Mouse (Mus musculus) gonadal fat pad, adult 2 months (tissue): ENCODE measurements around the gene Thnsl2. TPM values are rescaled to one million over a fixed set of nuclear protein-coding genes. Genes with fewer than 3 reads are reported as not detected.

Experiments
- DNase-seq: peaks from one replicate; pipeline ENCODE4 v3.0.0-alpha.2; 2012; ENCODE audit warnings: low read depth
- polyA plus RNA-seq: library from polyadenylated mRNA; depleted of rRNA; stranded (reverse); fragments of >200 nt; gene quantifications from 2 replicates; pipeline ENCODE4 v1.2.3, GENCODE M21; 2012; rRNA removed

Thnsl2 gene
- polyA plus RNA-seq, 1 experiment: 20.4 TPM

DNA sequence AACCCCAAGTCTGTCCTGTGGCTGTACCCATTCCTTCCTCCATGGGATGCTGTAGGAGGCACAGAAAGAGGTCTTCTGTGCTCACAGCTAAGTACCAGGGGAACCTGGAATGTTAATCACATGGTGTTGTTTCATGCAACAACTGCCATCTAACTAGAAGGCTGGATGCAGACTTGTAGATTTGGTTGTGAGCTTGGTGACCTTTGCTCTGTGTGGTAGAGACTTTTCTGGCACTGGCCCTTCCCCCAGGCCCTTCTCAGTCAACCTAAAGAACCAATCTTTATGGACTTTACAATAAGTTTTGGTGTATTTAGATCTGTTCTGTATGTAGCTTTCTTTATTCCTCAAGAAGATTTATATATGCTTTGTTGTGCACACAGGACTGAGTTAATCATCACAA is 13.2 kb downstream of the Thnsl2 start:
- no peak for DNase-seq

DNA sequence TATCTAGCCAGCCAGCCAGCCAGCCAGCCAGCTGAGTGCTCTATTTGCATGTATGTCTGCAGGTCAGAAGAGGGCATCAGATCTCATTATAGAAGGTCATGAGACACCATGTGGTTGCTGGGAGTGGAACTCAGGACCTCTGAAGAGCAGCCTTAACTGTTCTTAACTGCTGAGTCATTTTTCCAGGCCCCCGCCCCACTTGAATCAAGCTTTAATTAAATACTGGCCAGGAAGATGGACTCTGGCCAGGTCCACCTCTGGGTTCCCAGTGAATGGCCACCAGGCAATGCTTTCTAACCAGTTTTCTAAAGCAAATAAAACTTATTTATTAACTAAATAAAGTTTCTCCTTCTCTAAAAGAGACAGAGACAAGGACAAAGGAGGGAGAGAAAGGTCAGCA is 14.0 kb downstream of the Thnsl2 start:
- DNase-seq: no peak

DNA sequence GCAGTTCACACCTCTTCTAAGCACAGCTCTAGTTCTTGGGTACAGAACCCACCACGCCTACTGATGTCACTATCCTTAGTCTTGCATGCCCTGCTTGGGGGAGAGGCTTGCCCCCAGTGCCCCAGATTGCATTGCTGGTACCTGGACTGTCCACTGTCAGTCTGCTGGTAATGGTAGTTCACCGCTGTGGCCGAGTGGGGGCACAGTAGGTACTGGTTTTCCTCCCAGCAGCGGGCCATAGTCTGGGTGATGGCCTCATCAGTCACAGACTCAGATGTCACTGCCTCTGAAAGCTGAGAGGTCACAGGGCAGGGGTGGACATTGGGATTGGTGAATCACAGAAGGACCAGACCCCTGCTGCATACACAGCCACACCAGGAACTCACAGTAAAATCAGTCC is 15.2 kb downstream of the Thnsl2 start:
- DNase-seq: no peak

DNA sequence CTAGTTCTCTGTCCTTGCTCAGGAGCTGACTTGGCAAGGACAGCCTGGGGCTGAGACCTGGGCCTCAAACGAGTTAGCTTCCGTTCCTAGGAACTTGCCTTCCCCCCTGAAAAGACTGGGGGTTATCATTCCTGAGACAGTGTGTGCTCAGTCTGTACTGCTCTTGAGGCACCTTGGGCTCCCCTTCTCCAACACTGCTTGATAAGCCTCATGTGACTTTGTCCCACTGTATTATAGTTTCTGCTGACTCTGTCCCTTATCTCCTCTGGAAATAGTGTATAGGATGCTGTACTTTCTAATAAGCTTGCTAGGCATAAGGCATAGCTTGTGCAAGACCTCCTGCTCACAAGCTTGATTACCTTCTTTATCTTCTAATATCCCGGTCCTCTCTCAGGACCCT is 17.9 kb downstream of the Thnsl2 start:
- no peak for DNase-seq

DNA sequence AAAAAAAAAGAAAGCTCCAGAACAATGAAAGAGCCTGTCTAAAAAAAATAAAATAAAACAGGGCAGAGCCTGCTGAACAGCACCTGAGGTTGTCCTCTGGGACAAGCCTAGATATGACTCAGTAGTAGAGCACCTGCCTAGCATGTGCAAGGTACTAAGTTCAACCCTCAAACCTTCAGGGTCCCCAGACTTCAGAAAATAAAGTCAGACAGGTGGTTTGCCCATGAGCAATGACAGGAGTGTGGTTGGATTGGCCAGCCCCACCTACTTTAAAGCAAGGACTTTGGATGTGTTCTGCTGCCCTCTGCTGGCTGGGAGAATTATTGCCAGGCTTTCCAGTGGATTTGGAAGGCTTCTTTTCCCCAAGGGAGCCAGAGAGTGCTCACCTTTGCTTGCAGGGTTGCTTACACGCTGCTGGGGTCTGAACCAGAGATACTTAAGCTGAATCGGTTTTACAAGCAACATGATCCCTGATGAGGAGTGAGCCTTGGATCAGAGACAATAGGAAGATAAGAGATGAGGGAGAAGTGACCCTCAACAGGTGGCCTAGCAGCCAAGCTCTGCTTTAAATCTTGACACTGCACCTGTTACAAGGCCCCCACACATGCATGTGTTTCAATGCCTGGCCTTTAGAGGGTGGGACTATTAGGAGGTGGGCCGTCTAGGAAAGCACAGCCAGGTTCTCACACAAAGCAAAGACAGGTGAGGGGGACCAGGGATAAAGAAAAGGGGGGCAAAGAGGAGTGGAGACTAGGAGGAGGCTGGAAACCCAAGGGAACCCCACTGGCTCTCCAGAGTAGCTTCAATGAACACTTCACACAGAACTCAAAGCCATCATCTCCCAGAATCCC is 19.0 kb downstream of the Thnsl2 start:
- DNase-seq: no peak

DNA sequence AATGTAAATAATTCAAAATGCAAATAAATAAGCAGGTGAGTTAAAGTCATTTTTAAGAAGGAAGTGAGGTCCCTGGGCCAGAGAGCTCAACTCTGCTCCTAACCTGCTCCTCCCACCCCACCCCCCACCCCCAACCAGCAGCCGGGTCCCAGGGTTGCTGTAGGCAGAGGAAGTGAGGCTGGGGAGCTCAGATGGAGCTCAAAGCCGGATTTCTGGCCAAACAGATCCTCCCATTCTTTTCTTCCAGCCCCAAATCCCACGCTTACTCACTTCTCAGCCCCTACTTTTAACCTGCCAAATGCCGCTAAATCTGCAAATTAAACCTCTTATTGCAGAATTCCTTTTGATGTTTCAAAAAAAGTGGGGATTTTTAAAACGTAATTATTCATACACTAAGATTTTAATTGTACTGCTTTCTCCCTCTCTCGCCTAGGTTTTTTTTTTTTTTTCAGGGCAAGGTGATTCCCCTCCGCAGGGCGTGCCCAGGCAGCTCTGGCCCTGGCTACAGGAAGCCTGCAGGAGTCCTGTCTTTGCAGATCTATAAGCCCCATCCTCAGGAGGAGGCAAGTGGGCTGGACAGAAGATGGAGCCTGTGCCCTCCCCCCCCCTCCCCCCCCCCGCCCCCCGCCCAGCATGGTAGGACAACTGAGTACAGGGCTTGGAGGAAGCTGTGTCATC is 24.5 kb downstream of the Thnsl2 start:
- DNase-seq: no peak

DNA sequence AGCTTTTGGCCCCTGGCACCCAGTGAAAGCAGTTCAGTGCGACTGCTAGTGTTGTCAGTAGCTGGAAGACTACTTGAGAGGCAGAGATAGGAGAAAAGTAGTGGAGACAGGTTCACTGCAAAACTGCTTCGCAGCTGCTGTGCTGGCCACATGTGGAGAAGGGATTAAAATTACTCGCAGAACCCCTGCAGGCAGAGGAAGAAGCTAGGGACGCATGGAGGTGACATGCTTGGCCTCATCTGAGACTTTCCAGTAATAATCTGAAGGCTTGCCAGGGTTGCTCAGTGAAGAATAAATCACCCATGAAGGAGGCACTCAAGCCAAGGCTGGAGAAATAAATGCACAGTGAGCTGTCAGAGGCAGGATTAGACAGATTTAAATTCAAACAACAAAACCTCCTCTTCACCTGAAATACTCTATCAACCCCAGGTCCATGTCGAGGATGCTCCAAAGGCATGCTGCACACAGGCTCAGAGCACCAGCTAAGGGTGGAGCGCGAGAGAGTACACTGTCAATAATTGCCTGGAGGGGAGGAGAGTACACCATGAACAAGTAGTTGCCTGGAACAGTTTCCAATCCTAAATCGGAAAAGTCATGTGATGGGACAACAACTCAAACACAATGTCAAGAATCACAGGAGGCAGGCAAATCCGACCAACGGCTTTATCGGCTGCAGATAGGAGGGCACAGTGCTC is 32.7 kb downstream of the Thnsl2 start:
- no peak for DNase-seq

DNA sequence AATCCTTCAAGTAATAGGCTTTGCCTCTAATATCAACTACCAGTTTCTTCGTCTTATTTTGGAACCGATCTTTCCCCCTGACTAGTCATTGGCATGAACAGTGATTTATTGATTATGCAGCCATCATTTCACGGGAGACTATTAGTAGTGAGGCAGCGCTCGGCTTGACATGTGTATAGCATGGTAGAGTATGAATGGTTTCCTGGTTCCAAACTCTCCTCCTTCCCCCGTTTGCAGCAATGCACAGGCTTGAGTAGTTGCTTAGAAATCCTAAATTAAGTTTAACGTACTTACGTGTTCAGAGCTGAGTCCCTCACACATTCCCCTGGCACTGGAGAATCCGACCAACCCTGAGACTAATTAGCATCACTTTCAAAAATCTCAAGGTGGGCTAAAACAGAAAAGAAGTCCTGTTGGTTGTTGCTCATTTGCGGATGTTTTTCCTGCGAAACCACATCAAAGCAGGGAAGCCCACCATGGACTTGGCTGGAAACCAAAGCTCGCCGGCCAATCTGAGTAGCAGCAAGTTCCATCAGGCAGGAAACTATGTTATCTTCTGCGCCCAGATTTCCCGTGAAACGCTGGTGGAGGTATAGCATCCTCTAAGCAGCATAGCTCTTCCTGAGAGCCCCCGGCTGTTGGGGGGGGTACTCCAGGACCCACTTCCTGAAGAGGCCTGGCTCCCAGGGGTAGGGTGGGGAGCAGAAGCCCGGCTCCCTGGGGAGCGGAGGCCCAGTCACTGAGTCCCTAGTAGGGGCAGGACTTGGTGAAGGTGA is 37.9 kb downstream of the Thnsl2 start:
- DNase-seq: no peak

DNA sequence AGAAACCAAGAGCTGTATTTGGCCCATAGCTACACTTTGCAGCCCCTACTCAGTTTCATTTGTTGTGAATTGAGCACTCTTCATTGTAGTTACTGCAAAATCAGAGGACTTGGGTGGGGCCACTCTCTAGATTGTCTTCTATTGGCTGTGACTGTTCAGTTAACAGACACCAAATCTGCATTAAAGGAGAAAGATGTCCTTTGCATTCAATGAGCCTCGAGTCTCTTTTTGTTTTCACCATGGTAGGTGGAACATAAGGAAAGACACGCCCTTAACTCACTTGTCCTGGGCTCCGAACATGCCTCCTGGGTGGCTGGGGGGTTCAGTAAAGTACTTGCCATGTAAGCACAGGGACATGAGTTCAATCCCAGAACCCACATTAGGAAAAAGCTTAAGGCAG is 48.1 kb downstream of the Thnsl2 start:
- DNase-seq: no peak

DNA sequence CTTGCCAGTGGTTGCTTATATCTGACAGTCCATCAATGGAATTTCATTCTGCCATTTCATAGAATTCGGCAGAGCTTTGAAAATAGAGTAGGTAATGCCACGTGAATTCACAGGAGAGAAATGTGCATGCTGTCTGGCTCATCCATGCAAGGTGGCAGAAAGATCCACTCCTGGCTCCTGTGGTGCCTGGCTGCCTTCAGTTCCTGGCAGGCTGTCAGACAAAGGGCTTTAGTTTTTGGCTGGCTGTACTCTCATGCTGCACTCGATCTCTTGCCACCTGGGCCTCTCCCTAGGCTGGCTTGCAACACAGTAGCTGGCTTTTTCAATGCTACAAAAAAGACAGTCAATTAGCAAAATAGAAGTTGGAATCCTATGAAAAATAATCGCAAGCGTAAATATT is 49.5 kb downstream of the Thnsl2 start:
- DNase-seq: no peak

DNA sequence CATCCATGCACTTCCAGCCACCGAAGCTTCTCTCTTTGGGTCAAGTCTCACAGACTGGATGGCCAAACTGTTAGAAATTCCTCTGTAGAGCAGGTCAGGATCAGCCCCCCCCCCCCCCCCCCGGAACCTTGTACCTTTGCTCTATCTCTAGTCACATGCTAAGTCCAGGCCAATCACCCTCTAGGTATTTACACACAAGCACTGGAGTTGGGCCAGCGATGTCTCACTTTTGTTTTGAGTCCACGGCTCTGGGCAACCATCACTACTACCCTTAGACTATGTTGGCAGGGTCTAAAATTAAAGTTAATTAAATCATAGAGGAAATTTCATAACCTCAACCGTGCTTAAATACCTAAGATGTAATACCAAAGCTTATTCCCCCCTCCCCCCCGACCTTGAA is 50.6 kb downstream of the Thnsl2 start:
- DNase-seq: no peak

DNA sequence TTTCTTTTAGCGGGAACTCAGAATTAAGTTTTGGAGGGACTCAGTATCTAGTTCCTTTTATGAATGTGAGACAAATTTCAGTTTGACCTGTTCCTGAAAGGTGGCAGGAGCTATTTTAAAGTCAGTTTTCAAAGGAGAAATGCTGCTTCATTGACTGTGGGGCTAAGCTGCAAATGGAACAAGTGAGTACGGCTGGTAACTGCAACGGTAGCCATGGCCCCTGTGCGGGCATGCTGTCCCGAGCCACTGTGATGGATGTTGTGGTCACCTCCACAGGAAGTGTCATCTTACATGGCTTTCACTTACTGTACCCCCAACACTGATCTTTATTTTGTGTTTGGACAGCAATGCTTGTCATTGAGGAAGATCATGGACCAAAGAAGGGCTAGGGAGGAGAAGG is 53.8 kb downstream of the Thnsl2 start:
- no peak for DNase-seq

DNA sequence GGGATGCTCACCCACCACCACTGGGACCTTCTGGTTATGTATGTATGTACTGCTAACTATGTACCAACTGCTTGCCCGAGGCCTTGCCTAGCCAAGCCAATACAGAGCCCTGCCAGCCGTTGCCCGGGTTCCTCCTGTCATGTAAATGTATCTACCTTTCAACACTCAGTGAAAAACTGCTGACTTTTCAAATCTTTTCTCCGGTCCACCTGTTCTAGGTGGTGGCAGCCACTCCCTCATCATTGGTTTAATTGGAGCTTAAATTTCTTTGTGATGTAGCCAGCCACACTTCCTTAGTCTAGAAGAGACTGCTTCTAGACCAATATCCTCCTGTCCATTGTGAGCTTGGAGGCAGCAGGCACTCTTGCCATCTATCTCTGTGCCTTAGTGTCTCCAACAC is 54.5 kb downstream of the Thnsl2 start:
- DNase-seq: no peak

DNA sequence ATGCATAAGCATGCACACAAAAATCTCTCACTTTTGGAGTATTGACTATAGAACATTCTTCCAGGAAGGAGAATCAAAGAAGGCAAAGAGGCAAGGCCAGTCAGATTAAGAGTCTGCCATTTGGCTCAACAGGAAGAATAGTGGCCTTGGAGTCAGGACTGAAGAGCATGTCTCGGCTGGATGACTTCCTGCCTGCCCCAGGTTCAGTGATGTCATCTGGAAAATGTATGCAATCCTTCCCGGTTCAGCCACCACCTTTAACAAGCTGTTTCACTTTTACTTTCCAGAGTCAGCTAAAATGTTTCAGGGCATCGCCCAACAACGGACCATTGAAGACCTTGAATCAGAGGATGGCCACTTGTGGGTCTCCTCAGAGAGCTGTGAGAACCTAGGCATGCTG is 55.2 kb downstream of the Thnsl2 start:
- DNase-seq: no peak

DNA sequence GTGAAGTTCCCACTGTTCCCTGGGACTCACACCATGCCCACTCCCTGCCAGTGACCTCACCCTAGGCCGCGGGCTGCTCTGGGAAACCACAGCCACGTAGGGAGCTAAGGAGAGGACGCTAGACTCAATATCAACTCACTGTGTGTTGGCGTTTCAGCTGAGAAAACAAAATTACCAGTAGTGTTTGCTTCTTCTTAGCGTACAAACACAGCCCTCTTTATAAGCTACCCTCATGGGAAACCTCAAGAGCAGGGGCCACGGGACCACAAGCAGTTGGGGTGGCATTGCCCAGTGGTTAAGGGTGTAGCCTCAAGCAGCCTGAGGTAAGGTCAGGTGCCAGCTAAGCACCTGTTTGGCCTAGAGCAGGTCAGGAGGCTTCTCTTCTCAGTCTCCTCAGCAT is 60.8 kb downstream of the Thnsl2 start:
- DNase-seq: no peak

DNA sequence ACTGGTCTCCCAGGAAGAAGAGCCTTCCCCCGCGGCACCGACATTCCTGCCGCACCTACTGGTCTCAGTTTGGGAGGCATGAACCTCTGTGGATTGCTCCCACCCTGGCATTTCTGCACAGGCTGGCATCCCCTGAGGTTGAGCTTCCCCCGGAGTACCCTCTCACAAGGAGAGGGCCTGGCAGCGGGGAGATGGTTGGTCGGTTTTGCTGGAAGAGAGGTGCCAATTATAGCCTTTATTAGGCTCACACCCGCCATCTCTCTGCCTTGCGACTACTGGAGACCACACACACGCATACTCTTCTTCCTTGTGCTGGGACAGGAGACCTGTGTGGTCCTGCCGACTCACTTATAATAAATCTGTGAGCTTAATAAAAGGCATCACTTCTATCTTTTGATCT is 62.2 kb downstream of the Thnsl2 start:
- no peak for DNase-seq

DNA sequence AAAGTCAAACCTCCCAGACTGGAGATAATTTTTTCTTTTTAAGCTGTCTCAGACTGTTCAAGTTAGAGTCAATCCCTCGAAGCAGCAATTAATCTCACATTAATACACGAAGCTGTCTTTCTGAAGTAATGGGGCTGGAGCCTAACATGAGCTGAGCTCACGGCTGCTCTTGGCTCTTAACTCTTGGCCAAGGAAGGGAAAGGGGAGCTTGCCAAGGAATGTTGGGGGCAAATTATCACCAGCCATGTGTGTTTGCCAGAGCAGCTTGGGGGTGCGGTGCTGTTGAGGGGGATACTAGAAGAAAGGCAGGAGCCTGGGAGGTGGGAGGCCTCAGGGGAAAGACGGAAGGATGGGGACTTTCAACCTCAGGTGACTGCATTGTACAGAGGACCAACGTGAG is 63.0 kb downstream of the Thnsl2 start:
- DNase-seq: no peak

Other genes starting within 250 kb of the Thnsl2 start
- gene Tex37, start 225.5 kb downstream of the Thnsl2 start, polyA plus RNA-seq: 0.85 and 2.3 TPM in 2 replicates
- not detected in 2 replicates for gene Foxi3, start 187.9 kb downstream of the Thnsl2 start, polyA plus RNA-seq
- gene Fabp1, start 55.4 kb upstream of the Thnsl2 start, polyA plus RNA-seq: 0.26 and 2.8 TPM in 2 replicates
- 15.1 and 16.4 TPM in 2 replicates for gene Krcc1, start 127.2 kb upstream of the Thnsl2 start, polyA plus RNA-seq
- 0.44 and 0.85 TPM in 2 replicates for gene Smyd1, start 177.8 kb upstream of the Thnsl2 start, polyA plus RNA-seq
- 0.07 and 0.08 TPM in 2 replicates for gene Cd8b1, start 178.3 kb upstream of the Thnsl2 start, polyA plus RNA-seq
- 0.08 and 0.20 TPM in 2 replicates for gene Cd8a, start 229.0 kb upstream of the Thnsl2 start, polyA plus RNA-seq